Mouse (Mus musculus) bone marrow, adult 2 months (tissue): ENCODE data around the gene Actl6a.

ENCODE experiments used
- CTCF ChIP-seq: fragments of 200-500 bp; IDR thresholded peaks from 2 replicates; pipeline ENCODE4 v1.5.1; 2011; ENCODE audit warnings: low read length, control low read depth; ENCODE audit not compliant: control insufficient read depth, insufficient read depth
- POLR2A ChIP-seq: fragments of 200-500 bp; IDR thresholded peaks from 2 replicates; pipeline ENCODE4 v1.6.1; 2011; ENCODE audit warnings: low read depth, mild to moderate bottlenecking, control low read depth, low read length, borderline replicate concordance; ENCODE audit not compliant: control insufficient read depth

DNA sequence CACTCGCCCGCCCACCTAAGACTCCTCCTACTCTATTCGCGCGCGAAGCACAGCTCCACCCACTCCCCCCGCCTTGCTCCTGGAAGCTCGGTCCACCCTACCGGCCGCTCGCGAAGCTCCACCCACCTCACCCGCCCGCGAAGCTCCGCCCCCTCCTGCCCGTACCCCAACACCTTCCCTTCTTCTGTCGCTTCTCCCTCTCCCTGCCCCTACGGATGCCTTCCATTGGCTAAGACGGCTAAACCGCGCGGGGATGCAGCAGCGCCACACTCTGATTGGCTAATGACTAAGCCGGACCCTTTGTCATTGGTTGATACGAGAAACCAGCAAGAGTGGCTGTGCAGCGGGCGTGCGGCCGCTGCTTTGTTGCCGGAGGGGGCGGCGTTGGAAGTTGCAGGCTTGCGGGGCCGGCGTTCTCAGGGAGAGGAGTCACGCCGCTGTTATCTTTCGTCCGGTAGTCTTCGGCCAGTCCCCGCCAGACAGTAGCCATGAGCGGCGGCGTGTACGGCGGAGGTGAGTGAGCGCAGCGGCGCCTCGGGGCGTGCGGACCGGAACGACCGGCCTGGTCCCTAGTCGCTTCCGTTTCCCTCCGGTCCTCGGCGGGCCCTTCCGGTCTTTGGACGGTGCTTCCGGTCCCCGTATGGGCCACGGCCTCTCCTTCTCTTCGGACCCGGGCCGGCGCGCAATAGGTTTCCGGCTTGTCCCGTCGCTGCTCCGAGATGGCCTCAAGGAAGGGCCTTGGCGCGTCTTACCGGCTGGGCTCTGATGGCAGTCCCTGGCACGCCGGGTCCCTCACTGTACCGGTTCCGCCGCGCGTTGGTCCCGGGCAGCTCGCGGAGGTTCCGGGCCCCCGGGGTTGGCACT is 2.5 kb downstream of the Actl6a start:
- TF ChIP-seq POLR2A (peak; percentile 49; the same call in 1 of the 2 replicates), CTCF (no peak)
